ENCODE assay signal across 16 mouse cellular contexts in the genomic region with DNA sequence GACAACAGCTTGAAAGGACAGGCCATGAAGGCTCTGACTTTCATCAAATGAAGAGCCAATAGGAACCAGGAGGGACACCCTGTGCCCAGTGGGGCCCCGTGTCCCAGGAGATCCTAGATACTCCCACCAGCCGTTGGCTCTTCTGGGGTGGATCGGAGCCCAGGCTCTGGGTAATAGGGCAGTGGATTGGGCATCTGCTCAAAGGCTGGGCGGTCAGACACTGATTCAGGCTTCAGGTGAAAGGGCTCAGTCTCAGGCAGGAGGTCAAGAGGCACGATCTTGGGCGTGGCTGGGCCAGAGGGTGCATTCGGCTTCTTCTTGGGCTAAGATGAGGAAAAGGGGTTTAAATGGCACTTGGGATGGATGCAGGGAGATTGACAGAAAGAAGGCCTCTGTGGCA. TPM values are rescaled to one million over a fixed set of nuclear protein-coding genes. Genes with fewer than 3 reads are reported as not detected.
DNase-seq lines count a peak whose midpoint lies in the region; ATAC-seq lines count a peak whose summit lies in the region.
"Had no signal": no experiment of that assay in that cellular context is flagged by ENCODE, and none has a peak within 500 bp of the region (broad histone marks: within the 10 kb centered on the region; RNA-seq: fewer than 3 reads in every experiment).

No protein-coding gene starts in this region.

- DNase-seq in embryonic facial prominence, embryonic 10.5 days (ENCODE audit: low spot score), result no peak
- no peak for DNase-seq in heart, postnatal 4 days
- peak; percentile 38 for DNase-seq in adrenal gland, postnatal 25 days
- no peak for DNase-seq in kidney, adult 11 months
- no peak for DNase-seq in embryo, embryonic 11 days
- DNase-seq: cerebellum, adult 9-11 months; kidney, adult 18-20 months; kidney, postnatal 14 days; spleen, adult 18-20 months had no signal

- peak overlapping the region; percentile 55; the same call in 1 of the 2 replicates for H3K27ac ChIP-seq in embryonic facial prominence, embryonic 13.5 days
- no peak overlapping the region for H3K27ac ChIP-seq in embryonic facial prominence, embryonic 10.5 days (replicated peaks)
- peak overlapping the region; percentile 98 for H3K27ac ChIP-seq in heart, embryonic 15.5 days
- H3K27ac ChIP-seq in limb, embryonic 15.5 days, result peak overlapping the region; percentile 86
- H3K27ac ChIP-seq: hindbrain, embryonic 13.5 days; liver, embryonic 12.5 days; midbrain, embryonic 12.5 days had no signal

- no peaks in the 10 kb centered on the region for H3K9me3 ChIP-seq in embryonic facial prominence, embryonic 13.5 days
- no peaks in the 10 kb centered on the region for H3K9me3 ChIP-seq in embryonic facial prominence, embryonic 10.5 days
- H3K9me3 ChIP-seq in heart, embryonic 15.5 days (replicated peaks), result no peaks in the 10 kb centered on the region
- no peaks in the 10 kb centered on the region for H3K9me3 ChIP-seq in limb, embryonic 15.5 days
- H3K9me3 ChIP-seq: hindbrain, embryonic 13.5 days; liver, embryonic 12.5 days; midbrain, embryonic 12.5 days had no signal

- 79% methylated on average over 7 of the region's 7 CpGs for WGBS in embryonic facial prominence, embryonic 13.5 days
- WGBS in embryonic facial prominence, embryonic 10.5 days, result 85% methylated on average over 7 of the region's 7 CpGs
- 80% methylated on average over 7 of the region's 7 CpGs for WGBS in heart, embryonic 15.5 days
- WGBS in limb, embryonic 15.5 days, result 84% methylated on average over 7 of the region's 7 CpGs

- no peak for ATAC-seq in embryonic facial prominence, embryonic 13.5 days (ENCODE audit: insufficient number of reproducible peaks, insufficient read depth, low FRiP score, low TSS enrichment, low read depth)
- no peak for ATAC-seq in heart, embryonic 15.5 days (replicated peaks; ENCODE audit: insufficient number of reproducible peaks, insufficient read depth, low FRiP score, low read depth)
- no peak for ATAC-seq in limb, embryonic 15.5 days (ENCODE audit: insufficient number of reproducible peaks, low FRiP score, low TSS enrichment, low read depth)
- ATAC-seq: activated CD4-positive, CD25-positive, alpha-beta regulatory T cell, adult 4 months; liver, embryonic 12.5 days had no signal

- no peak overlapping the region for H3K4me3 ChIP-seq in embryonic facial prominence, embryonic 13.5 days
- no peak overlapping the region for H3K4me3 ChIP-seq in embryonic facial prominence, embryonic 10.5 days
- H3K4me3 ChIP-seq in heart, embryonic 15.5 days, result no peak overlapping the region
- H3K4me3 ChIP-seq in limb, embryonic 15.5 days, result no peak overlapping the region
- H3K4me3 ChIP-seq: hindbrain, embryonic 13.5 days; liver, embryonic 12.5 days; midbrain, embryonic 12.5 days had no signal

- H3K9ac ChIP-seq in embryonic facial prominence, embryonic 13.5 days, result no peak overlapping the region; the same call in 1 of the 2 replicates
- H3K9ac ChIP-seq in heart, embryonic 15.5 days, result 0 out of 2 replicates have a peak overlapping the region, but pooled peaks have one; percentile 27
- H3K9ac ChIP-seq in limb, embryonic 15.5 days, result no peak overlapping the region
- H3K9ac ChIP-seq: hindbrain, embryonic 13.5 days; liver, embryonic 12.5 days; midbrain, embryonic 12.5 days had no signal

- peak overlapping the region; percentile 2; the same call in 1 of the 2 replicates for H3K4me2 ChIP-seq in embryonic facial prominence, embryonic 13.5 days
- H3K4me2 ChIP-seq in heart, embryonic 15.5 days, result peak overlapping the region; percentile 67
- H3K4me2 ChIP-seq in limb, embryonic 15.5 days, result 0 out of 2 replicates have a peak overlapping the region, but pooled peaks have one; percentile 4
- H3K4me2 ChIP-seq: hindbrain, embryonic 13.5 days; liver, embryonic 12.5 days; midbrain, embryonic 12.5 days had no signal

- H3K4me1 ChIP-seq in embryonic facial prominence, embryonic 13.5 days, result peaks cover 77% of the 10 kb centered on the region
- H3K4me1 ChIP-seq in embryonic facial prominence, embryonic 10.5 days, result peaks cover 10% of the 10 kb centered on the region
- H3K4me1 ChIP-seq in heart, embryonic 15.5 days (replicated peaks), result peaks cover 91% of the 10 kb centered on the region
- H3K4me1 ChIP-seq in limb, embryonic 15.5 days, result peaks cover 86% of the 10 kb centered on the region

- H3K36me3 ChIP-seq in embryonic facial prominence, embryonic 13.5 days, result no peaks in the 10 kb centered on the region
- no peaks in the 10 kb centered on the region for H3K36me3 ChIP-seq in embryonic facial prominence, embryonic 10.5 days (replicated peaks)
- H3K36me3 ChIP-seq in heart, embryonic 15.5 days, result peaks cover 6% of the 10 kb centered on the region; the same call in 1 of the 2 replicates
- 0 out of 2 replicates have a peak, but pooled peaks cover 9% of the 10 kb centered on the region for H3K36me3 ChIP-seq in limb, embryonic 15.5 days
- H3K36me3 ChIP-seq: hindbrain, embryonic 13.5 days; liver, embryonic 12.5 days; midbrain, embryonic 12.5 days had no signal

- peaks cover 41% of the 10 kb centered on the region for H3K27me3 ChIP-seq in embryonic facial prominence, embryonic 13.5 days
- H3K27me3 ChIP-seq in embryonic facial prominence, embryonic 10.5 days (replicated peaks; ENCODE audit: low read depth, poor library complexity, severe bottlenecking), result peaks cover 88% of the 10 kb centered on the region
- H3K27me3 ChIP-seq in heart, embryonic 15.5 days, result no peaks in the 10 kb centered on the region
- H3K27me3 ChIP-seq in limb, embryonic 15.5 days, result peaks cover 2% of the 10 kb centered on the region

RNA-seq across cellular contexts. Expression of gene Cavin1, which starts 6.5 kb away (rescaled TPM):
- 152 and 169 TPM in 2 replicates for polyA plus RNA-seq in embryonic facial prominence, embryonic 13.5 days (2015; fragmentation: Nextera tagmentation; extraction: Ambion mirVana)
- 20.6 and 23.5 TPM in 2 replicates for polyA plus RNA-seq in embryonic facial prominence, embryonic 10.5 days (2016; fragmentation: Nextera tagmentation; extraction: Ambion mirVana)
- polyA plus RNA-seq in heart, embryonic 15.5 days (2015; fragmentation: Nextera tagmentation; extraction: Ambion mirVana), result 429 and 457 TPM in 2 replicates
- 100 to 1,000 TPM; 479 to 498 TPM for total RNA-seq in heart, postnatal 4 days (2021)
- total RNA-seq in adrenal gland, postnatal 25 days (2021), result 224 and 271 TPM in 2 replicates
- 368 and 413 TPM in 2 replicates for polyA plus RNA-seq in limb, embryonic 15.5 days (2015; fragmentation: Nextera tagmentation; extraction: Ambion mirVana)

RNA-seq across cellular contexts. Expression of gene Stat3, which starts 24.8 kb away (rescaled TPM):
- polyA plus RNA-seq in embryonic facial prominence, embryonic 13.5 days (2015; fragmentation: Nextera tagmentation; extraction: Ambion mirVana), result 40.7 and 48.3 TPM in 2 replicates
- 22.5 and 22.8 TPM in 2 replicates for polyA plus RNA-seq in embryonic facial prominence, embryonic 10.5 days (2016; fragmentation: Nextera tagmentation; extraction: Ambion mirVana)
- polyA plus RNA-seq in heart, embryonic 15.5 days (2015; fragmentation: Nextera tagmentation; extraction: Ambion mirVana), result 50.6 and 60.8 TPM in 2 replicates
- total RNA-seq in heart, postnatal 4 days (2021), result 100 to 1,000 TPM; 111 to 115 TPM
- 81.5 and 88.6 TPM in 2 replicates for total RNA-seq in adrenal gland, postnatal 25 days (2021)
- polyA plus RNA-seq in limb, embryonic 15.5 days (2015; fragmentation: Nextera tagmentation; extraction: Ambion mirVana), result 72.9 and 85.2 TPM in 2 replicates

RNA-seq across cellular contexts. Expression of gene Atp6v0a1, which starts 45.1 kb away (rescaled TPM):
- 33.2 and 38.8 TPM in 2 replicates for polyA plus RNA-seq in embryonic facial prominence, embryonic 13.5 days (2015; fragmentation: Nextera tagmentation; extraction: Ambion mirVana)
- polyA plus RNA-seq in embryonic facial prominence, embryonic 10.5 days (2016; fragmentation: Nextera tagmentation; extraction: Ambion mirVana), result 30.1 and 30.5 TPM in 2 replicates
- 54.1 and 54.4 TPM in 2 replicates for polyA plus RNA-seq in heart, embryonic 15.5 days (2015; fragmentation: Nextera tagmentation; extraction: Ambion mirVana)
- 100 to 1,000 TPM; 112 to 115 TPM for total RNA-seq in heart, postnatal 4 days (2021)
- 106 and 144 TPM in 2 replicates for total RNA-seq in adrenal gland, postnatal 25 days (2021)
- polyA plus RNA-seq in limb, embryonic 15.5 days (2015; fragmentation: Nextera tagmentation; extraction: Ambion mirVana), result 39.5 and 43.6 TPM in 2 replicates

Comparison
In these comparisons a context has a peak if more than half of its experiments do, and no peak if none do; other contexts are left out.
1. H3K4me2 ChIP-seq: peak in every context shown above with its lines; median percentile 67 in heart, embryonic 15.5 days; 4 in limb, embryonic 15.5 days; 2 in embryonic facial prominence, embryonic 13.5 days.